Mouse (Mus musculus) left cerebral cortex, adult 11 months (tissue): ENCODE results near the gene Chil6.

Experiments
- DNase-seq: peaks from one replicate; pipeline ENCODE4 v3.0.0; 2022; ENCODE audit warnings: low spot score

The Chil6 gene

GRCm38 (mm10) chr3:106406082-106406481, at the start of gene Chil6:
Gene Chil6 (minus strand): TSS chr3:106406182.
- DNase-seq: no peak

GRCm38 (mm10) chr3:106452616-106453015, 46.6 kb upstream of the Chil6 start:
- DNase-seq: no peak

GRCm38 (mm10) chr3:106449567-106449966, 43.6 kb upstream of the Chil6 start:
- DNase-seq: no peak

- no peak for DNase-seq
Measured at GRCm38 (mm10) chr3:106448995-106449394, 43.0 kb upstream of the Chil6 start.

GRCm38 (mm10) chr3:106448571-106448970, 42.6 kb upstream of the Chil6 start:
- peak; percentile 21 for DNase-seq
